9 mouse cellular contexts compared by ENCODE assay signal in the genomic region with DNA sequence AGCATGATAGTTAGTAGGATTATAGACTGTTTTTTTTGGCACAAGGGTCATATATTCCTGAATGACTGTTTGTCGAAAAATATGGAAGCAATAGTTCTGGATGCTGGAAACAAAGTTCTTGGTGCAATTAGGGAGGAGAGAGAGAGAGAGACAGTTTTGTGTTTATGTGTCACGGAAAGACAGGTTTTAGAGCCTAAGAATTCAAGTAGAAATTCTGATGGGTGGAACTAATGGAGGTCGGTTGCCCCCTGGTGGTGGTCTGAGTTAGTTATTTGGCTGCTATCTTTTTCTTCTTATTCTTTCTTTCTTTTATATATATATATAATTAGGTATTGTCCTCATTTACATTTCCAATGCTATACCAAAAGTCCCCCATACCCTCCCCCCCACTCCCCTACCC.
A peak's percentile ranks its signal among the peaks of the same experiment; 100 is the strongest.
DNase-seq lines count a peak whose midpoint lies in the region; ATAC-seq lines count a peak whose summit lies in the region.
"Had no signal": no experiment of that assay in that cellular context is flagged by ENCODE, and none has a peak within 500 bp of the region (broad histone marks: within the 10 kb centered on the region; RNA-seq: fewer than 3 reads in every experiment).

No protein-coding gene starts in this region.

- WGBS in hindbrain, embryonic 10.5 days = 28% methylated on average over 3 of the region's 3 CpGs
- 27% methylated on average over 3 of the region's 3 CpGs for WGBS in hindbrain, embryonic 13.5 days
- 22% methylated on average over 3 of the region's 3 CpGs for WGBS in heart, embryonic 11.5 days (ENCODE audit: insufficient replicate concordance)

- DNase-seq in hindbrain, embryonic 10.5 days (ENCODE audit: low spot score) = peak; percentile 43
- DNase-seq in Muller cell, postnatal 12 days (ENCODE audit: inconsistent ontology term) = peak; percentile 47
- peak; percentile 42 for DNase-seq in cerebellum, adult 9-11 months
- peak; percentile 70 to 79 for DNase-seq in layer of hippocampus, postnatal 10 days (ENCODE audit: low spot score in 2 of 2)
- DNase-seq in naive thymus-derived CD4-positive, alpha-beta T cell, adult 2 months (ENCODE audit: low read depth) = peak; percentile 24
- DNase-seq in urinary bladder, postnatal 36 days (ENCODE audit: low spot score in 2 of 2) = peak; percentile 28 to 55

- no peaks in the 10 kb centered on the region for H3K36me3 ChIP-seq in hindbrain, embryonic 10.5 days
- H3K36me3 ChIP-seq in hindbrain, embryonic 13.5 days = no peaks in the 10 kb centered on the region
- no peaks in the 10 kb centered on the region for H3K36me3 ChIP-seq in heart, embryonic 11.5 days (ENCODE audit: control insufficient read depth, insufficient read depth, low read length)

- H3K9ac ChIP-seq in hindbrain, embryonic 13.5 days = no peak overlapping the region
- H3K9ac ChIP-seq in heart, embryonic 11.5 days (ENCODE audit: low read depth, low read length) = no peak overlapping the region

- no peak overlapping the region for H3K4me3 ChIP-seq in hindbrain, embryonic 10.5 days
- no peak overlapping the region for H3K4me3 ChIP-seq in hindbrain, embryonic 13.5 days
- H3K4me3 ChIP-seq in heart, embryonic 11.5 days (ENCODE audit: low read depth, low read length) = no peak overlapping the region

- H3K27ac ChIP-seq in hindbrain, embryonic 10.5 days = no peak overlapping the region
- H3K27ac ChIP-seq in hindbrain, embryonic 13.5 days = no peak overlapping the region
- no peak overlapping the region for H3K27ac ChIP-seq in heart, embryonic 11.5 days (ENCODE audit: low read depth, low read length)
- H3K27ac ChIP-seq: macrophage had no signal

- H3K9me3 ChIP-seq in hindbrain, embryonic 10.5 days = no peaks in the 10 kb centered on the region
- H3K9me3 ChIP-seq in hindbrain, embryonic 13.5 days = no peaks in the 10 kb centered on the region
- H3K9me3 ChIP-seq in heart, embryonic 11.5 days (replicated peaks; ENCODE audit: control insufficient read depth, low read length) = no peaks in the 10 kb centered on the region

- H3K4me2 ChIP-seq in hindbrain, embryonic 13.5 days = no peak overlapping the region
- H3K4me2 ChIP-seq in heart, embryonic 11.5 days = peak overlapping the region; percentile 41

- no peaks in the 10 kb centered on the region for H3K27me3 ChIP-seq in hindbrain, embryonic 10.5 days (ENCODE audit: insufficient read depth, poor library complexity, severe bottlenecking)
- no peaks in the 10 kb centered on the region for H3K27me3 ChIP-seq in hindbrain, embryonic 13.5 days
- no peaks in the 10 kb centered on the region for H3K27me3 ChIP-seq in heart, embryonic 11.5 days (ENCODE audit: control insufficient read depth, insufficient read depth, low read length)

- no peak for ATAC-seq in hindbrain, embryonic 13.5 days (ENCODE audit: low FRiP score)
- no peak for ATAC-seq in heart, embryonic 11.5 days (replicated peaks; ENCODE audit: insufficient number of reproducible peaks, low FRiP score, low TSS enrichment)

- H3K4me1 ChIP-seq in hindbrain, embryonic 10.5 days (replicated peaks) = 0 out of 2 replicates have a peak, but pooled peaks cover 4% of the 10 kb centered on the region
- peaks cover 5% of the 10 kb centered on the region; the same call in 1 of the 2 replicates for H3K4me1 ChIP-seq in hindbrain, embryonic 13.5 days (replicated peaks)
- H3K4me1 ChIP-seq in heart, embryonic 11.5 days (ENCODE audit: control insufficient read depth, insufficient read depth, low read length) = no peaks in the 10 kb centered on the region

Comparison
In these comparisons a context has a peak if more than half of its experiments do, and no peak if none do; other contexts are left out.
1. DNase-seq: peak in every context shown above with its lines; median percentile 74 in layer of hippocampus, postnatal 10 days; 47 in Muller cell, postnatal 12 days; 43 in hindbrain, embryonic 10.5 days; 42 in cerebellum, adult 9-11 months; 42 in urinary bladder, postnatal 36 days; 24 in naive thymus-derived CD4-positive, alpha-beta T cell, adult 2 months.